Mouse (Mus musculus) liver, postnatal 0 days (tissue): Measurements from ENCODE around the gene Stk11.

ENCODE experiments used
- CTCF ChIP-seq: sonication (generic); IDR thresholded peaks from 2 replicates; pipeline ENCODE4 v1.5.1; 2016; ENCODE audit warnings: antibody characterized with exemption, low read depth
- EP300 ChIP-seq: IDR thresholded peaks from 2 replicates; pipeline ENCODE4 v1.6.1; 2016; ENCODE audit warnings: antibody characterized with exemption, low read depth, mild to moderate bottlenecking

- TF ChIP-seq CTCF (peak; percentile 36), EP300 (no peak)
These were observed 14.9 kb downstream of the Stk11 start for GRCm38 (mm10) chr10:80130403-80131031.
